Mouse (Mus musculus) liver, embryonic 15.5 days (tissue): ENCODE measurements around the gene Tcte2. TPM values are rescaled to one million over a fixed set of nuclear protein-coding genes. Genes with fewer than 3 reads are reported as not detected.

ENCODE experiments used
- ATAC-seq: fragments of 200-750 bp; cut with Nextera tagmentation; 2 replicates; pipeline ENCODE4 v1.8.0; 2017; ENCODE audit warnings: moderate number of reproducible peaks, mild to moderate bottlenecking, moderate library complexity; ENCODE audit not compliant: insufficient read depth
- H3K27ac ChIP-seq: fragments of 300-500 bp; sonication (generic); replicated peaks from 2 replicates; pipeline ENCODE4 v1.5.1; 2015; ENCODE audit warnings: mild to moderate bottlenecking, inconsistent platforms
- H3K27me3 ChIP-seq: fragments of 300-500 bp; sonication (generic); 2 replicates; pipeline ENCODE4 v1.6.1; 2015; ENCODE audit warnings: mild to moderate bottlenecking, inconsistent platforms
- H3K36me3 ChIP-seq: fragments of 300-500 bp; sonication (generic); replicated peaks from 2 replicates; pipeline ENCODE4 v1.6.1; 2015; ENCODE audit warnings: moderate library complexity, mild to moderate bottlenecking, inconsistent platforms
- H3K4me1 ChIP-seq: fragments of 300-500 bp; sonication (generic); replicated peaks from 2 replicates; pipeline ENCODE4 v1.6.1; 2015; ENCODE audit warnings: inconsistent platforms
- H3K4me2 ChIP-seq: fragments of 300-500 bp; sonication (generic); 2 replicates; pipeline ENCODE4 v1.6.1; 2015; ENCODE audit warnings: moderate library complexity, mild to moderate bottlenecking, inconsistent platforms
- H3K4me3 ChIP-seq: fragments of 300-500 bp; sonication (generic); replicated peaks from 2 replicates; pipeline ENCODE4 v1.5.1; 2015; ENCODE audit warnings: mild to moderate bottlenecking, inconsistent platforms
- H3K9ac ChIP-seq: fragments of 300-500 bp; sonication (generic); 2 replicates; pipeline ENCODE4 v1.6.1; 2015; ENCODE audit warnings: moderate library complexity, mild to moderate bottlenecking, inconsistent platforms
- H3K9me3 ChIP-seq: fragments of 300-500 bp; sonication (generic); replicated peaks from 2 replicates; pipeline ENCODE4 v1.6.1; 2016; ENCODE audit warnings: inconsistent platforms
- WGBS: fragments of 180-500 bp; shearing (Covaris S2); methylation state at CpG from one replicate; pipeline ENCODE4 v1.1.7; 2015; ENCODE audit warnings: mixed read lengths; ENCODE audit not compliant: insufficient replicate concordance; 5-methylcytosine and 5-hydroxymethylcytosine counted together
- polyA plus RNA-seq: library from polyadenylated mRNA; unstranded; fragments of >200 nt; fragmentation: Nextera tagmentation; extraction: Ambion mirVana; gene quantifications from 2 replicates; pipeline ENCODE4 v1.2.1, GENCODE M21; 2015

Tcte2 gene
- polyA plus RNA-seq, 1 experiment from 2014 or later, result 0.28 TPM

GRCm38 (mm10) chr17:13700131-13701016 lies 61.3 kb downstream of the Tcte2 start:
- no peak overlapping the region for H3K4me3 ChIP-seq
- no peaks in the 10 kb centered on the region for H3K36me3 ChIP-seq
- no peak overlapping the region for H3K9ac ChIP-seq
- peak overlapping the region; percentile 53 for H3K27ac ChIP-seq
- H3K4me2 ChIP-seq, result no peak overlapping the region
- no peaks in the 10 kb centered on the region for H3K4me1 ChIP-seq
- WGBS, result 32% methylated on average over 4 of the region's 4 CpGs
- ATAC-seq, result peak; percentile 59
- no peaks in the 10 kb centered on the region for H3K27me3 ChIP-seq
- H3K9me3 ChIP-seq, result no peaks in the 10 kb centered on the region

- 34% methylated on average over 7 of the region's 7 CpGs for WGBS
- H3K27me3 ChIP-seq, result no peaks in the 10 kb centered on the region
- no peak overlapping the region for H3K4me3 ChIP-seq
- H3K4me1 ChIP-seq, result no peaks in the 10 kb centered on the region
- 0 out of 2 replicates have a peak overlapping the region, but pooled peaks have one; percentile 10 for H3K4me2 ChIP-seq
- H3K27ac ChIP-seq, result peak overlapping the region; percentile 53
- no peaks in the 10 kb centered on the region for H3K36me3 ChIP-seq
- no peak for ATAC-seq
- no peaks in the 10 kb centered on the region for H3K9me3 ChIP-seq
- no peak overlapping the region for H3K9ac ChIP-seq
Observed at GRCm38 (mm10) chr17:13699716-13700115, 61.9 kb downstream of the Tcte2 start.

DNA sequence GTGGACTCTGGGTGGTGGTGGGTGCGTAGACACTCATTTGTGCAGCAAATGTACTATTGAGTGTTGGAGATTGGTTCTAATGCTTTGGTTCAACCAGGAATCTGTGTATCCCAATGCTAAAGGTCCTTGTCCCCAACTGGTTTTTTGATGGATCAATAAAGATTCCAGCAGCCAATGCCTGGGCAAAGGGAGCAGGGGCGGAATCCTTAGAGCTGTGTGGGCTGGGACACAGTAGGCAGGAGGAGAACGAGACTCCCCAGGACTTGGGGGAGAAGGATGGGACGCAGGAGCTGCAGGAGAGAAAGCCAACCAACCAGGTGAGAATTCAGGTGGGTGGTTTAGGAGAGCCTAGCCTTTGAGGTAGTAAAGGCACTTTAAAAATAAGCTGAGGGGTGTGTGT lies 63.4 kb downstream of the Tcte2 start:
- H3K4me1 ChIP-seq, result no peaks in the 10 kb centered on the region
- H3K27ac ChIP-seq, result peak overlapping the region; percentile 57; the same call in 1 of the 2 replicates
- no peaks in the 10 kb centered on the region for H3K27me3 ChIP-seq
- no peak overlapping the region for H3K9ac ChIP-seq
- WGBS, result 67% methylated on average over 4 of the region's 4 CpGs
- no peaks in the 10 kb centered on the region for H3K36me3 ChIP-seq
- peak overlapping the region; percentile 30 for H3K4me2 ChIP-seq
- H3K9me3 ChIP-seq, result no peaks in the 10 kb centered on the region
- ATAC-seq, result peak; percentile 59; the same call in 1 of the 2 replicates
- peak overlapping the region; percentile 29; the same call in 1 of the 2 replicates for H3K4me3 ChIP-seq

DNA sequence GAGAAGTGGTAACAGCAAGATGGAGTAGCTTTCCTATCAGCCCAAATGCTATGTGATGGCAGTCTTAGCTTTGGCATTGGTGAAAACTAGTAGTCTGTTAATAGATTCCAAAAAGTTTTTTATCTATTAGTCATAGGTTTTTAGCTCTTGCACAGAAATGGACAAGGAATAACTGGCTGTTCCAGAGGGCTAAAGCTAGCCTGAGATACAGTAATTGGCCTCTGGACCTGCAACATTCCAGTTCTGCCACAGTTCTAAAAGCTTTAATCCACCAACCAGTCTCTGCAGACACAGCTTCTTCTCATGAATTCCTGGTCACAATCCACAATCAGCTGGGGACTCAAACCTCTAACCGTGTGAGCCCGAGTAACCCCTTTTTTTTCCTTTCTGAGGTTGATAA lies 64.0 kb downstream of the Tcte2 start:
- Histone ChIP-seq H3K9ac (no peak overlapping the region), H3K4me3 (no peak overlapping the region), H3K27ac (peak overlapping the region; percentile 57; the same call in 1 of the 2 replicates), H3K9me3 (no peaks in the 10 kb centered on the region), H3K4me2 (no peak overlapping the region), H3K4me1 (no peaks in the 10 kb centered on the region), H3K27me3 (no peaks in the 10 kb centered on the region), H3K36me3 (no peaks in the 10 kb centered on the region)
- no peak for ATAC-seq
- 67% methylated on average over 2 of the region's 2 CpGs for WGBS

- Histone ChIP-seq H3K4me3 (no peak overlapping the region), H3K9ac (no peak overlapping the region), H3K4me2 (no peak overlapping the region), H3K36me3 (no peaks in the 10 kb centered on the region), H3K4me1 (no peaks in the 10 kb centered on the region), H3K9me3 (no peaks in the 10 kb centered on the region), H3K27me3 (no peaks in the 10 kb centered on the region), H3K27ac (no peak overlapping the region)
- WGBS, result 68% methylated on average over 5 of the region's 5 CpGs
- no peak for ATAC-seq
Observed at GRCm38 (mm10) chr17:13695881-13696280, 65.7 kb downstream of the Tcte2 start.

- no peak overlapping the region for H3K4me3 ChIP-seq
- H3K27me3 ChIP-seq, result no peaks in the 10 kb centered on the region
- no peak for ATAC-seq
- H3K27ac ChIP-seq, result no peak overlapping the region
- no peaks in the 10 kb centered on the region for H3K4me1 ChIP-seq
- no peaks in the 10 kb centered on the region for H3K36me3 ChIP-seq
- no peak overlapping the region for H3K4me2 ChIP-seq
- H3K9ac ChIP-seq, result no peak overlapping the region
- WGBS, result 57% methylated on average over 2 of the region's 2 CpGs
- H3K9me3 ChIP-seq, result no peaks in the 10 kb centered on the region
Observed at GRCm38 (mm10) chr17:13695211-13695610, 66.4 kb downstream of the Tcte2 start.

DNA sequence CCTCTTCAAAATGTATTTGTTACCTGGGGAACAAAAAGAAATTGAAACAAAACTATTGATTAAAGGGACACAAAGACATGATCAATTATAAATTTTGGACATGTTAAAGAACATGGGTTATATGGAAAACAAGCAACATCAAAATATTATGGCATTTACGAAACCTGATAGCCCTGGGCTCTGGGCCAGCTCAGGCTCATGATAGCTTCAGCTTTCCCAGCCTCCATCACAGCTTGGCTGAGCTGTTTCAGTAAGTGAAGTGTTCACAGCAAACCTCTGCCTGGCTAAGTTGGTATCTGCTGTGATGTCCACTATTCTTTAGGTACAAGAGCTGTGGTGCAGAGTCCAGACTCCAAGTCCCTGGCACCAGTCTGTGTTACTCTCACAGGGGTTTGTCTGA lies 67.4 kb downstream of the Tcte2 start:
- WGBS, result 63% methylated on average over 1 of the region's 1 CpGs
- Histone ChIP-seq H3K4me3 (no peak overlapping the region), H3K4me2 (no peak overlapping the region), H3K27ac (no peak overlapping the region), H3K4me1 (no peaks in the 10 kb centered on the region), H3K9ac (no peak overlapping the region), H3K36me3 (no peaks in the 10 kb centered on the region), H3K9me3 (no peaks in the 10 kb centered on the region), H3K27me3 (no peaks in the 10 kb centered on the region)
- ATAC-seq, result no peak

GRCm38 (mm10) chr17:13687656-13688055 lies 74.0 kb downstream of the Tcte2 start:
- Histone ChIP-seq H3K4me2 (no peak overlapping the region), H3K27me3 (no peaks in the 10 kb centered on the region), H3K36me3 (no peaks in the 10 kb centered on the region), H3K9ac (no peak overlapping the region), H3K4me3 (no peak overlapping the region), H3K4me1 (peaks cover 15% of the 10 kb centered on the region), H3K9me3 (no peaks in the 10 kb centered on the region), H3K27ac (no peak overlapping the region)
- no peak for ATAC-seq
- 27% methylated on average over 1 of the region's 1 CpGs for WGBS

- H3K27me3 ChIP-seq, result no peaks in the 10 kb centered on the region
- 64% methylated on average over 4 of the region's 4 CpGs for WGBS
- H3K9ac ChIP-seq, result no peak overlapping the region
- no peak overlapping the region for H3K4me2 ChIP-seq
- no peak for ATAC-seq
- no peaks in the 10 kb centered on the region for H3K36me3 ChIP-seq
- H3K9me3 ChIP-seq, result no peaks in the 10 kb centered on the region
- no peak overlapping the region for H3K27ac ChIP-seq
- H3K4me1 ChIP-seq, result peaks cover 20% of the 10 kb centered on the region
- H3K4me3 ChIP-seq, result no peak overlapping the region
Observed at GRCm38 (mm10) chr17:13687086-13687485, 74.5 kb downstream of the Tcte2 start.

DNA sequence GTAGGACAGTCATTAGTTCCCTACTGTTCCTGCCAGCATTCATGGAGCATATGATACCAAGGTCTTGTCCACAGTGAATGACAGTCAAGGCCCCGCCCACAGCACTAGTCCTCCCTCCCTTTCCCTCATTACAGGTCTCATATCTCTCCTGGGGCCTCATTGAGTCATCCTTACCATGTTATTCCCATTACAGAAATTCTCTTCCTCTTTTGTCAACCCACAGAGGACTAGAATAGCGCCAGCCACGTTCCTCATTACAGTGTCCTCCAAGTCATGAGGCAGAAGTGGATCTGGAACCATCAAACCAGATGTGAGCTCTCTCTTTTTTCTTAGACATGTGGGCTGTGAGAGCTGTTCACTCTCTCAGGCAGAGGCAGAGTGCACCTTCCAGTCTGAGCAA lies 76.0 kb downstream of the Tcte2 start:
- ATAC-seq, result no peak
- 25% methylated on average over 3 of the region's 3 CpGs for WGBS
- H3K36me3 ChIP-seq, result no peaks in the 10 kb centered on the region
- H3K9me3 ChIP-seq, result no peaks in the 10 kb centered on the region
- H3K9ac ChIP-seq, result no peak overlapping the region
- no peak overlapping the region for H3K4me2 ChIP-seq
- peaks cover 20% of the 10 kb centered on the region for H3K4me1 ChIP-seq
- H3K27me3 ChIP-seq, result no peaks in the 10 kb centered on the region
- H3K27ac ChIP-seq, result no peak overlapping the region
- H3K4me3 ChIP-seq, result no peak overlapping the region

DNA sequence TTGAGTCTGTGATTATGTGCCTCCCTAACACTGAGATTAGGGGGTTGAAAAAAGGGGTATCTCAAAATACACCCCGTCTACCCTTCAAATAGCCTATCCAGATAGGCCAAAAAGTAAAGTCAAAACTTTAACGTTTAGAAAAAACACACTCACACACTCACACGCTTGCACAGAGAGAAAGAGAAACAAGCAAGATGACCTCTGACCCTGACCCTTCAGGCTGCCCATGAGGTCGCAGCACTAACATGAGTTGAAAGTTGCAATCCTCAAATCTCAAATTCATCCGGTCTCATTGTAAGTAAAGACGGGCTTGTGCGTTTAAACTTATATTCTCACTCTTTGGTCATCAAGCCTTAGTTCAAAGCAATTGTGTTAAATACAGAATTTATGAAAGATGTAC lies 77.4 kb downstream of the Tcte2 start:
- ATAC-seq, result no peak
- H3K9me3 ChIP-seq, result no peaks in the 10 kb centered on the region
- H3K4me3 ChIP-seq, result no peak overlapping the region
- peaks cover 20% of the 10 kb centered on the region for H3K4me1 ChIP-seq
- no peaks in the 10 kb centered on the region for H3K27me3 ChIP-seq
- H3K27ac ChIP-seq, result peak overlapping the region; percentile 72; the same call in 1 of the 2 replicates
- H3K9ac ChIP-seq, result no peak overlapping the region
- no peaks in the 10 kb centered on the region for H3K36me3 ChIP-seq
- peak overlapping the region; percentile 48; the same call in 1 of the 2 replicates for H3K4me2 ChIP-seq
- 46% methylated on average over 7 of the region's 7 CpGs for WGBS
